Mouse (Mus musculus): ENCODE data around the gene Pip.

Gene Pip

DNA sequence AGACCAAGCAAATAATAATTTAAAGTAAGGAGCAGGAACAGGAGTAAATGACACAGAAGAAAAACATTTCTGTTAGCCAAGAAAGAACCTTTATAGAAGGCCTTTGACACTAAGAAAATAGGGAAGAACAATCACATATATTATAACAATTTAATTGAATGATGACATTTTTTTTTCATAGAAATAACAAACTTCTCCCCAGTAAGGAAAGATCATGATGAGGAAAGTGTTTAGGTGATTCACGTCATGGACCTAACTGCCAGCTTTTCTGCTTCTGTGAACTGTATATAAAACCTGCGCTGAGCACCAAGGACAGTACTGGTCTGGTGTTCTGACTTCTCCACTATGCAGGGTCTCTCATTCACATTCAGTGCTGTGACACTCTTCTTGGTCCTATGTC is at the start of gene Pip:
Gene Pip (plus strand): TSS at position 301 of the 400 bp plus-strand sequence.
- no peak for DNase-seq (ENCODE audit: low spot score in 2 of 2)

DNA sequence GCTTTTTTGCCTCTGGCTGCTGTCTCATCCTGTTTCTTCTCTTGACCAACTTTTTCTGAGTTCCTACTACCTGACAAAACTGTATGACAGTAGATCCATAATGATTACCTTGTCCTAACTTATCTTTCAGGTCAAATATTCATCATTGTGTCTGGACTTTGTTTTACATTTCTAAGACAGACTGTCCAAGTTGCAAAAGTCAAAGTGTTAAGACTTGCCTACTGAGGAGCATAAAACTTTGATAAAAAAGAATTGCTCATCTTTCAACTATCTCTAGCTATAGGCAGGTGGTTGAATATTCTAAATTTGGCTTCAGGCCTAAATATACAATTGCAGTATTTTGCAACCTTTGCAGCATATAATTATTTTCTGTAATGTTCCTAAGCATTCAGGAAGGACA is 23.2 kb upstream of the Pip start:
- no peak for DNase-seq (ENCODE audit: low spot score in 2 of 2)

DNA sequence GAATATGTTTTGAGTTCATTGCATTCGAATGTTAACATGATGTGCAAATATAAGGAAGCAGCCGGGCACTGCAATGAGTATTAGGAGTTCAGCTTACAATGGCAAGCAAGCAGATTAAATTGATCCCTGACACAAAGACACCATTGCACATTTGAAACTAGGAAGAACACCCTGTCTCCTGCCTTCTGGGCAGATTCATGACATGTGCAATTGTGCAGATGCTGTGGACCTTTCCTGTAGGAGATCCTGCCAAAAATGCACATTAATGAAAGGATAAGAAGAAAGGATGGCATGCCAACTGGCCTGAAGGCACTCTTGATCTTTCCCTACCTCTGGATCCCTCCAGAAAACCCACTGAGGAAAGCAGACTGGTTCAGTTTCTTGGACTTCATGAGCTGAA is 17.8 kb upstream of the Pip start:
- DNase-seq (ENCODE audit: low spot score in 2 of 2) = no peak

DNA sequence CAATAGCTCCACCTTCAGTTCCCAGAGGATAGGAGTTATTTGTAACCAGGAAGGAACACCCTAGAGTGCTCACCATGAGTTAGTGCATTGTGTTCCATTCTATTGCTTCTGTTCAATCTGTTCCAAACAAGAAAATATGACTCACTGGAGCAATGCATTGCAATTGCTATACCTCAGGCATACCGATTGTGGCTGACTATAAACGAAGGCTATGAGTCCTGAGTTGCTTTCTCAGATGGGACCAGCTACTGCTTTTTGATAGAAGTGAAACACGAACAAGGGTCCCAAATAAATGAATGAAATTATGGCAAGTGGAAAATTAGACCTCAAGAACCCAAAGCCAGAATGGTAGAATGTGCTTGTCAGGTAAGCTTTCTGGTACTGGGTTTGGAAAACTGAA is 5.4 kb downstream of the Pip start, which contains the start of gene Sval2:
Gene Sval2 (plus strand): TSS at position 301 of the 400 bp plus-strand sequence.
- DNase-seq (ENCODE audit: low spot score in 2 of 2) = no peak

DNA sequence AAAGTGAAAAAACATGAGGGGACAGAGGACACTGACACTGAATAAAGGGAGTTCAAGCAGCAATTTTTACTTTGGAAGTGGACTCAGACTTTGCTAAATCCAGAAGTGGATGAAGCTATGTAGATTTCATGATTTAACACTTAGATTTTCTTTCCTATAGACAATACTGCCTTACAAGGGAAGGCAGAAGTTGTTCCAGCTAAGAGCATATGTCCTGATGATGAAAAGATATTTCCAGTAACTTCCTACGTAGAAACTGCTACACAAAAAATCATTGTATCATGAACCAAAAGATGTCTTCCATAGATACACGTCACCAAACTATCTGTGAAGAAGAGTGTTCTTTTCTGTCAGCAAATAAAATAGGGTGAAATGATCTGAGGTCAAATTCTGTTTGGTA is 16.7 kb downstream of the Pip start:
- no peak for DNase-seq (ENCODE audit: low spot score in 2 of 2)

Measured in frontal cortex, postnatal 10 days (tissue).